Mouse (Mus musculus) heart, adult 11 months (tissue): Measurements from ENCODE around the gene Plcl1.

Experiments
- DNase-seq: peaks from one replicate; pipeline ENCODE4 v3.0.0; 2022

Gene Plcl1

GRCm38 (mm10) chr1:55706933-55707332 is 301.2 kb downstream of the Plcl1 start:
- no peak for DNase-seq

GRCm38 (mm10) chr1:55717283-55717803 is 311.6 kb downstream of the Plcl1 start:
- no peak for DNase-seq

GRCm38 (mm10) chr1:55725428-55725827 is 319.7 kb downstream of the Plcl1 start:
- no peak for DNase-seq

GRCm38 (mm10) chr1:55729332-55729731 is 323.6 kb downstream of the Plcl1 start:
- DNase-seq, result peak; percentile 92

- DNase-seq, result no peak
These were observed 327.2 kb downstream of the Plcl1 start for GRCm38 (mm10) chr1:55732951-55733350.

- DNase-seq, result peak; percentile 93
These were observed 330.5 kb downstream of the Plcl1 start for GRCm38 (mm10) chr1:55736054-55736740.

GRCm38 (mm10) chr1:55736762-55737288 is 331.1 kb downstream of the Plcl1 start:
- no peak for DNase-seq

GRCm38 (mm10) chr1:55738746-55739365 is 333.1 kb downstream of the Plcl1 start:
- no peak for DNase-seq

GRCm38 (mm10) chr1:55741885-55742284 is 336.2 kb downstream of the Plcl1 start:
- DNase-seq, result peak; percentile 88

GRCm38 (mm10) chr1:55748516-55748915 is 342.8 kb downstream of the Plcl1 start:
- DNase-seq, result no peak

GRCm38 (mm10) chr1:55749770-55750169 is 344.0 kb downstream of the Plcl1 start:
- no peak for DNase-seq

GRCm38 (mm10) chr1:55755742-55756141 is 350.0 kb downstream of the Plcl1 start:
- no peak for DNase-seq

- DNase-seq, result no peak
These were observed 356.6 kb downstream of the Plcl1 start for GRCm38 (mm10) chr1:55762284-55762683.

- no peak for DNase-seq
These were observed 357.4 kb downstream of the Plcl1 start for GRCm38 (mm10) chr1:55763171-55763570.

GRCm38 (mm10) chr1:55766743-55767142 is 361.0 kb downstream of the Plcl1 start:
- DNase-seq, result no peak

GRCm38 (mm10) chr1:55770072-55770785 is 364.5 kb downstream of the Plcl1 start:
- no peak for DNase-seq

GRCm38 (mm10) chr1:55792817-55793216 is 387.1 kb downstream of the Plcl1 start:
- peak; percentile 85 for DNase-seq
